Mouse (Mus musculus): ENCODE measurements at regions not wholly inside any gene's neighbourhood (a gene's known extent, or its start where the extent isn't known, plus 50 kb on each side); places are given as distances from the start of the nearest gene placed in this dataset.

DNA sequence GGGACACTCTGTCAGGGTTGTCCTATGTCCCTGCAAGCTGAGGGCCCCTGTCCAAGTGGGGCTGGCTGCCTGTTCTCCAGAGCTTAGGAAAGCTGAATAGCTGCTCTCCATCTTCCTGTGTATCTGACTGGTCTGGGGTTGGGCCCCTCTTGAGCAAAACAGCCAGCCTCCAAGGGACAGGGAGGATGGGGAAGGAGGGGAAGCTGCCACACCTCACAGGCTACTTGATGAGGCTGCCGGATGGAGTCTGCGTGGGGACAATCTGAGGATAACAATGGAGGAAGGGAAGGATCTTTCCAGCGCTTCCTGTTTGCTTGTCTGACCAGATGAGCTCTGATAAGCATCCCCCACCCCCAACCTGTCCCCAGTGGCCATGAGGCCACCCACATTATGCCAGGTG is 57.1 kb upstream of the Ccnd1 start:
- Histone ChIP-seq H3K27ac (ENCODE audit: low read length) (no peak overlapping the region), H3K4me3 (replicated peaks; ENCODE audit: low read length) (no peak overlapping the region), H3K9ac (ENCODE audit: low read length) (no peak overlapping the region), H3K4me1 (ENCODE audit: control insufficient read depth, insufficient read depth, low read length) (no peaks in the 10 kb centered on the region), H3K27me3 (ENCODE audit: control insufficient read depth, insufficient read depth, low read length) (no peaks in the 10 kb centered on the region), H3K4me2 (ENCODE audit: low read depth, low read length) (no peak overlapping the region), H3K9me3 (replicated peaks; ENCODE audit: control insufficient read depth, low read length) (no peaks in the 10 kb centered on the region), H3K36me3 (ENCODE audit: control insufficient read depth, insufficient read depth, low read length) (no peaks in the 10 kb centered on the region)
- 38% methylated on average over 3 of the region's 3 CpGs for WGBS
- ATAC-seq (ENCODE audit: insufficient read depth, low FRiP score) = no peak

DNA sequence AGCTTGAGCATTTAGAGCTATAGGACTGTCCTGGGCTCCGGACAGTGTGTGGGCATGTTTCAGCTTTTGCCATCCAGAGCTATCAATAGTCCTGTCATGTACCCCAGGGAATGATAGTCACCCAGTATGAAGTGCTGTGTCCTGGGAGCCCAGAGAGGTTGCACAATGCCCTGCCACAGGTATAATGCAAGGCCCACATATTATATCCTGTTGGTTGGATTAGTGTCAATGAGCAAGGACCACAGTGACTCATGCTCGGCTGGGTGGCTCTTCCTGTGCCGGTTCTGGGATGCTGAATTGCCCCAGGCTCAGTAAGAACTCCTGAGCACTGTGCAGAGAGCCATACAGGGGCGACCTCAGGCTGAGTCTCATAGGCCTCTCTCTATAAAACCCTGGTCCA is 54.5 kb upstream of the Ccnd1 start:
- ATAC-seq (ENCODE audit: insufficient read depth, low FRiP score) = no peak
- H3K4me1 ChIP-seq (ENCODE audit: control insufficient read depth, insufficient read depth, low read length) = no peaks in the 10 kb centered on the region
- WGBS = 76% methylated on average over 4 of the region's 4 CpGs
- no peaks in the 10 kb centered on the region for H3K36me3 ChIP-seq (ENCODE audit: control insufficient read depth, insufficient read depth, low read length)
- no peak overlapping the region for H3K9ac ChIP-seq (ENCODE audit: low read length)
- H3K4me2 ChIP-seq (ENCODE audit: low read depth, low read length) = no peak overlapping the region
- no peaks in the 10 kb centered on the region for H3K27me3 ChIP-seq (ENCODE audit: control insufficient read depth, insufficient read depth, low read length)
- H3K9me3 ChIP-seq (replicated peaks; ENCODE audit: control insufficient read depth, low read length) = no peaks in the 10 kb centered on the region
- no peak overlapping the region for H3K4me3 ChIP-seq (replicated peaks; ENCODE audit: low read length)
- no peak overlapping the region for H3K27ac ChIP-seq (ENCODE audit: low read length)

DNA sequence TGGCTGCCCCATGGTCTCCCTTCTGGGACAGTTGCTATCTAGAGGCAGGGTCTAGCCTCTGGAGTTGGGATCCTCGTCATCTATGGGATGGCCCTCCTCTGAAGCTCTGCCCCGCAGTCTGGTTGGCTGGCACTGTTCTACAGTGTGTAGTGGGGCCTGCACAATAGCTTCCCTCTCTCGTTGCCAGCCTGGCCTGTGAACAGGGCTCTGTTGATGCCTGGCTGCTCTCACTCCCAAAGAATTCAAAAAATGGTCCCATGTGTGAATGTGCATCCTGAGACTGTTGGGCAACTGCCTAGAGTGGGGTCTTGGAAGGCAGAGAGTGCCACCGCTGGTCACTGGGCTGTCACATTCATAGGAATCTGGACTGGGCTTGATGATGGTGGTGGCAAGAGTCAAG is 53.8 kb upstream of the Ccnd1 start:
- no peak overlapping the region for H3K4me3 ChIP-seq (replicated peaks; ENCODE audit: low read length)
- H3K27me3 ChIP-seq (ENCODE audit: control insufficient read depth, insufficient read depth, low read length) = no peaks in the 10 kb centered on the region
- 85% methylated on average over 4 of the region's 4 CpGs for WGBS
- no peak overlapping the region for H3K27ac ChIP-seq (ENCODE audit: low read length)
- no peaks in the 10 kb centered on the region for H3K9me3 ChIP-seq (replicated peaks; ENCODE audit: control insufficient read depth, low read length)
- no peak overlapping the region for H3K9ac ChIP-seq (ENCODE audit: low read length)
- no peaks in the 10 kb centered on the region for H3K36me3 ChIP-seq (ENCODE audit: control insufficient read depth, insufficient read depth, low read length)
- no peak for ATAC-seq (ENCODE audit: insufficient read depth, low FRiP score)
- no peak overlapping the region for H3K4me2 ChIP-seq (ENCODE audit: low read depth, low read length)
- H3K4me1 ChIP-seq (ENCODE audit: control insufficient read depth, insufficient read depth, low read length) = no peaks in the 10 kb centered on the region

DNA sequence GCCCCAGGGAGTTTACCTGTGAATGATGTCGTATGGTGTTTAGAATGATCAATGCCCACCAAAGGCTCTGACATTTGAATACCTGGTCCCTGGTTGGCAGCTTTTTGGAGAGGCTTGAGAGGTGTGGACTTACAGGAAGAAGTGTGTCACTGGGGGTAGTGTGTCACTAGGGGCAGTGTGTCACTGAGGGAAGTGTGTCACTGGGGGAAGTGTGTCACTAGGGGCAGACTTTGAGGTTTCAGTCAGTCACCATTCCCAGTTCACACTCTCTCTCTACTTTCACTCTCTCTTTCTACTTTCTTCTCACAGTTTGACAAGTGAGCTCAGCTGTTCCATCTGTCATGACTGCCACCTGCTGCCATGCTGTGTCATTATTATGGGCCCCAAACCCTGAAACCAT is 52.0 kb upstream of the Ccnd1 start:
- no peaks in the 10 kb centered on the region for H3K36me3 ChIP-seq (ENCODE audit: control insufficient read depth, insufficient read depth, low read length)
- 81% methylated on average over 1 of the region's 1 CpGs for WGBS
- H3K4me3 ChIP-seq (replicated peaks; ENCODE audit: low read length) = no peak overlapping the region
- H3K4me1 ChIP-seq (ENCODE audit: control insufficient read depth, insufficient read depth, low read length) = no peaks in the 10 kb centered on the region
- H3K9me3 ChIP-seq (replicated peaks; ENCODE audit: control insufficient read depth, low read length) = no peaks in the 10 kb centered on the region
- H3K9ac ChIP-seq (ENCODE audit: low read length) = no peak overlapping the region
- no peaks in the 10 kb centered on the region for H3K27me3 ChIP-seq (ENCODE audit: control insufficient read depth, insufficient read depth, low read length)
- H3K27ac ChIP-seq (ENCODE audit: low read length) = no peak overlapping the region
- no peak for ATAC-seq (ENCODE audit: insufficient read depth, low FRiP score)
- H3K4me2 ChIP-seq (ENCODE audit: low read depth, low read length) = no peak overlapping the region
